Mouse (Mus musculus) limb, embryonic 14.5 days (tissue): ENCODE data around the gene Garem2. TPM values are rescaled to one million over a fixed set of nuclear protein-coding genes. Genes with fewer than 3 reads are reported as not detected.
A peak's percentile ranks its signal among the peaks of the same experiment; 100 is the strongest.
"Not testable (repeated sequence)": the region's sequence is repeated elsewhere in the genome, so short reads cannot be mapped to it uniquely, and the experiment has no call there.

Experiments
- ATAC-seq: fragments of 200-750 bp; cut with Nextera tagmentation; 2 replicates; pipeline ENCODE4 v1.8.0; 2017; ENCODE audit warnings: low read depth, moderate number of reproducible peaks, moderate TSS enrichment; ENCODE audit not compliant: low FRiP score
- DNase-seq: peaks from one replicate; pipeline ENCODE4 v3.0.0-alpha.2; 2015; ENCODE audit warnings: low spot score
- H3K27ac ChIP-seq: fragments of 300-500 bp; sonication (generic); replicated peaks from 2 replicates; pipeline ENCODE4 v1.5.1; 2014; ENCODE audit warnings: low read depth, mild to moderate bottlenecking, low read length, moderate library complexity, mixed read lengths
- H3K27me3 ChIP-seq: fragments of 300-500 bp; sonication (generic); 2 replicates; pipeline ENCODE4 v1.6.1; 2014; ENCODE audit warnings: low read length, mixed read lengths; ENCODE audit not compliant: control insufficient read depth, insufficient read depth
- H3K36me3 ChIP-seq: fragments of 300-500 bp; sonication (generic); 2 replicates; pipeline ENCODE4 v1.6.1; 2014; ENCODE audit warnings: mild to moderate bottlenecking, low read length, moderate library complexity, mixed read lengths; ENCODE audit not compliant: control insufficient read depth, insufficient read depth
- H3K4me1 ChIP-seq: fragments of 300-500 bp; sonication (generic); 2 replicates; pipeline ENCODE4 v1.6.1; 2014; ENCODE audit warnings: antibody characterized with exemption, low read length, mixed read lengths; ENCODE audit not compliant: control insufficient read depth, insufficient read depth
- H3K4me2 ChIP-seq: fragments of 300-500 bp; sonication (generic); replicated peaks from 2 replicates; pipeline ENCODE4 v1.6.1; 2014; ENCODE audit warnings: low read depth, mild to moderate bottlenecking, low read length, moderate library complexity; ENCODE audit not compliant: severe bottlenecking
- H3K4me3 ChIP-seq: fragments of 300-500 bp; sonication (generic); replicated peaks from 2 replicates; pipeline ENCODE4 v1.5.1; 2014; ENCODE audit warnings: low read length
- H3K9ac ChIP-seq: fragments of 300-500 bp; sonication (generic); 2 replicates; pipeline ENCODE4 v1.6.1; 2014; ENCODE audit warnings: mild to moderate bottlenecking, low read depth, low read length, moderate library complexity; ENCODE audit not compliant: severe bottlenecking
- H3K9me3 ChIP-seq: fragments of 300-500 bp; sonication (generic); 2 replicates; pipeline ENCODE4 v1.6.1; 2016; ENCODE audit warnings: low read length; ENCODE audit not compliant: control insufficient read depth
- POLR2A ChIP-seq: fragments of 200-500 bp; IDR thresholded peaks from 2 replicates; pipeline ENCODE4 v1.8.0; 2012; ENCODE audit warnings: inconsistent platforms, mild to moderate bottlenecking, moderate library complexity, borderline replicate concordance; ENCODE audit not compliant: insufficient read depth, insufficient read length; ENCODE audit errors: extremely low read depth
- WGBS: fragments of 180-500 bp; shearing (Covaris S2); extraction: QIAGEN DNeasy Blood & Tissue Kit; methylation state at CpG from one replicate; pipeline ENCODE4 v1.1.7; 2014; 5-methylcytosine and 5-hydroxymethylcytosine counted together
- polyA plus RNA-seq, 2 experiments: library from polyadenylated mRNA; depleted of rRNA in 1 of 2; stranded (reverse) in 1 of 2; unstranded in 1 of 2; fragments of >200 nt; fragmentation: Nextera tagmentation in 1 of 2; extraction: Ambion mirVana in 1 of 2; gene quantifications; 2 replicates each; pipeline versions ENCODE4 v1.2.1 to v1.2.3; 2012 to 2014

The Garem2 gene
- 1.2 and 1.6 TPM in 2 replicates for polyA plus RNA-seq (2012; rRNA removed)
- 0.56 and 0.97 TPM in 2 replicates for polyA plus RNA-seq (2014; fragmentation: Nextera tagmentation; extraction: Ambion mirVana)

DNA sequence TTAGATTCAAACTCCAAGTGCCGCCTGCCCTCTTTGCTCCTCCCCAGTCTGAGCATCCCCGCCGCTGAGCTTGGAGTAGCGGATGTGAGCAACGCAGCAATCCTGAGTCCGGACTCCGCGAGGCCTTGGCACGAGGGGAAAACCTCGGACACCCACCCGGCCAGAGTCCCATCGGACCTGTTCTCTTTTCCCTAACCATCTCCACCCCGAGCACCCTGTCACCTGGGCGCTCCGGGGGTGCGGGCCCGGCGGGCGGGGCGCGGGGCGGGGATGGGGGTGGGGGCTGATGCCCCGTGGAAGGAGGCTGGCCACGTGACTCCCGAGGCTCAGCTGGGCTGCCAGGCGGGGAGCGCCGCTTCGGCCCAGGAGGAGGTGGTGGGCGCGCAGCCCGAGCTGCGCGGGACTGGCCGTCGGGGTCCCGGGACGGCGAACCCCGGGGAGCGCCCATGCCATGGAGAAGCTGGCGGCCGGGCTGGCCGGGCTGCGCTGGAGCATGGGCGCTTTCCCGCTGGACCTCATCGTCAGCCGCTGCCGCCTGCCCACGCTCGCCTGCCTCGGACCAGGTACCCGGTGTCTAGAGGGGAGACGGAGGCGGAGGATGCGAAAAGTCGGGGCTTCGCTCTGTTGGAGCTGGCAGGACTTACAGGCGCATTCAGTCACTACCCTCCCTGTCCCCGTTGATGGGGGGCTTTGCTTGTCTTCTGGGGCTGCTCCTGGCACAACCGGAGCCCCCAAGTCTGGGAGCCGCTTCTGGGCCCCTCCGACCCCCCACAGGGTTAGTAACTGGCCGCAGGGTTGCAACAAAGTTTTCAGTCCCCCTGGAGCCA is at the start of gene Garem2:
TSS of gene Garem2 (plus strand) at position 321 of the 827 bp plus-strand sequence.
- H3K9me3 ChIP-seq = no peaks in the 10 kb centered on the region; the same call in 1 of the 2 replicates
- H3K36me3 ChIP-seq = no peaks in the 10 kb centered on the region
- ATAC-seq = peak; percentile 74
- H3K4me3 ChIP-seq = peak within 1 kb of the TSS; percentile 52
- no peak within 1 kb of the TSS for H3K27ac ChIP-seq
- H3K27me3 ChIP-seq = peaks cover 52% of the 10 kb centered on the region
- no peak for TF ChIP-seq POLR2A
- peak within 1 kb of the TSS; percentile 94 for H3K4me2 ChIP-seq
- peak within 1 kb of the TSS; percentile 55 for H3K9ac ChIP-seq
- peaks cover 6% of the 10 kb centered on the region; the same call in 1 of the 2 replicates for H3K4me1 ChIP-seq
- WGBS = 3% methylated on average over 57 of the region's 65 CpGs
- DNase-seq = peak; percentile 47

DNA sequence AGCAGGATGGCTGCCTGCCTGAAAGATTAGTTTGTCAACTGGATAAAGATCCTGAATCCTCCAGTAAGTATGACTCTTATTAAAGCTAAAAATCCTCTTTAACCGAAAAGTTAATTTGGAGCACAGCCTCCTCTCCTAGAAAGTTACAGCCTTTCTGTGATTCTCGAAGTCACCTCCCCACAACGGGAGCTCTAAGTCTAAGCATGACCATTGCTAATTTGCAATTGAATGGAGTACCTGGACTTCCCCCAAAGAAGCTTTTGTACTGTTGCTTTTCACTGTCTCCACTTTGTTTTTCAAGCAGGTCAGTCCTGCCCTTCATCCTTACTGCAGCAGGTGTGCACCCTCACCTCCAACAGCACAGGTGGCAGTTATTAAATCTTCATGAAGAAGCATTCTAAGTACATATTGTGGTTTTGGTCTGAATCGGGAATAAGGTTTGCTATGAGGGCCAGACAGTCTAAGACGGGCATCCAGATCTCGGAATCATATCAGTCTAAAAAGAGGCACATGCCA is 46.7 kb upstream of the Garem2 start:
- Histone ChIP-seq H3K27me3 (no peaks in the 10 kb centered on the region), H3K4me2 (no peak overlapping the region), H3K9me3 (no peaks in the 10 kb centered on the region), H3K9ac (no peak overlapping the region), H3K4me3 (no peak overlapping the region), H3K36me3 (peaks cover 31% of the 10 kb centered on the region), H3K4me1 (no peaks in the 10 kb centered on the region), H3K27ac (no peak overlapping the region)
- ATAC-seq (no peak), DNase-seq (no peak)
- WGBS = 88% methylated on average over 6 of the region's 6 CpGs
- no peak for TF ChIP-seq POLR2A

DNA sequence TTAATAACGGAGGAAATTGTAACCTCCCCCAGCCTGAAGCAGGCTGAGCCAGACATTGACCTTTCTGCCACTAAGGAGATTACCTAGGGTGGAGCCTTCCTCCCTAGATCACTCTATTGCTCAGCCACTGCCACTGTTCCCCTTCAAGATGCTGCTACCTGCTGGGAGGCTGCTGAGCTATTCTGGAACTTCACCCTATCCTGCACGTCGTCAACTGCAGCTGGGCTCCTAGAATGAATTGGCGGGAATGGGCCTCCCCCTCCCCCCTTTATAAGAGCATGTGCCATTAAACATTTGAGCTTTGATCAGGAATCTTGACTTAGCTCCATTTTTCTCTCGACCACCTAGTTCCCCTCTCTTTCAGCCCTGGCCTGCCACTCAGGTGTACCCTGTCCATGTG is 45.4 kb upstream of the Garem2 start:
- not testable (repeated sequence) for H3K9me3 ChIP-seq, ATAC-seq, H3K4me2 ChIP-seq, H3K4me3 ChIP-seq, H3K9ac ChIP-seq, H3K27me3 ChIP-seq, H3K4me1 ChIP-seq, DNase-seq, H3K27ac ChIP-seq
- WGBS = 68% methylated on average over 5 of the region's 5 CpGs
- peaks cover 39% of the 10 kb centered on the region for H3K36me3 ChIP-seq

DNA sequence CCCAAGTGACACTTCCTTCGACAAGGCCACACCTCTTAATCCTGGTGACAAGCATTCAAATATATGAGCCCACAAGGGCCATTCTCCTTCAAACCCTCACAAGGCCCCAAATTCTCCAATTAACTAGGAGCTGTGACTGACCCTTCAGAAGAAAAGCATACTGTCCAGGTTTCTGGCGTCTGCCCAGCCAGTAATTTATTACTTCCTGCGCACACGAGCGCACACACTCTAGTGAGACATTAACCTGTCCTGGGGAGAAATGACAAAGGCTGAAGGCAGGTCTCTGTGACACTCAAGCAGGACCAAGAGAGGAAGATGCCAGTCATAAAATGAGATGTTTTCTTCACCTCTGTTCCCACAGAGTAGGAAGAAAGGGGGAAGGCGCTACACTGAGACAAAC is 37.2 kb upstream of the Garem2 start:
- Histone ChIP-seq H3K27me3 (no peaks in the 10 kb centered on the region), H3K4me3 (no peak overlapping the region), H3K36me3 (peaks cover 62% of the 10 kb centered on the region), H3K27ac (no peak overlapping the region), H3K9ac (0 out of 2 replicates have a peak overlapping the region, but pooled peaks have one; percentile 7), H3K4me1 (0 out of 2 replicates have a peak, but pooled peaks cover 3% of the 10 kb centered on the region), H3K9me3 (no peaks in the 10 kb centered on the region), H3K4me2 (no peak overlapping the region)
- ATAC-seq (no peak), DNase-seq (no peak)
- no peak for TF ChIP-seq POLR2A
- WGBS = 41% methylated on average over 6 of the region's 6 CpGs

DNA sequence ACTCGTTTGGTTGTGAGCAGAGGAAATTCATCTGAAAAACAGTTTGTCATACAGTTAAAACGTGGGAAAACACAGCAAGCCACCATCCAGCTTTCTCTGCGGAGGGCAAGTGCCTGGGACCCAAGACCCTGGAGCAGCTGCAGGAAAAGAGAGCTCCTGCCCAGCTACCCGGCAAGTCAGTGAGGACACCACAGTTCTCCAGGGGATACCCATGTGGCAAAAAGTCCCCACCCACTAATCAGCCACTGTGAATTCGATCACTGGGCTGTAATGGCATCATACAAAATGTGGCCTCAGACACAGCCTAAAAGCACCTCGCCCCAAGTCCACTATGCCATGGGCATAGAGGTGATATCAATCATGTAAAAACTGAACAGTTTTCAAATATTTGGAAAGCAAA is 33.3 kb upstream of the Garem2 start:
- 75% methylated on average over 6 of the region's 6 CpGs for WGBS
- no peak overlapping the region for H3K27ac ChIP-seq
- peak overlapping the region; percentile 70; the same call in 1 of the 2 replicates for H3K9ac ChIP-seq
- H3K4me3 ChIP-seq = peak overlapping the region; percentile 61
- no peak for TF ChIP-seq POLR2A
- ATAC-seq = no peak
- peaks cover 41% of the 10 kb centered on the region for H3K36me3 ChIP-seq
- no peak for DNase-seq
- no peaks in the 10 kb centered on the region for H3K9me3 ChIP-seq
- H3K4me1 ChIP-seq = 0 out of 2 replicates have a peak, but pooled peaks cover 3% of the 10 kb centered on the region
- peak overlapping the region; percentile 50; the same call in 1 of the 2 replicates for H3K4me2 ChIP-seq
- no peaks in the 10 kb centered on the region for H3K27me3 ChIP-seq
